Mouse (Mus musculus): ENCODE measurements around the gene Kif24. TPM values are rescaled to one million over a fixed set of nuclear protein-coding genes. Genes with fewer than 3 reads are reported as not detected.

The Kif24 gene
- polyA plus RNA-seq, 1 experiment, result 1.2 TPM

DNA sequence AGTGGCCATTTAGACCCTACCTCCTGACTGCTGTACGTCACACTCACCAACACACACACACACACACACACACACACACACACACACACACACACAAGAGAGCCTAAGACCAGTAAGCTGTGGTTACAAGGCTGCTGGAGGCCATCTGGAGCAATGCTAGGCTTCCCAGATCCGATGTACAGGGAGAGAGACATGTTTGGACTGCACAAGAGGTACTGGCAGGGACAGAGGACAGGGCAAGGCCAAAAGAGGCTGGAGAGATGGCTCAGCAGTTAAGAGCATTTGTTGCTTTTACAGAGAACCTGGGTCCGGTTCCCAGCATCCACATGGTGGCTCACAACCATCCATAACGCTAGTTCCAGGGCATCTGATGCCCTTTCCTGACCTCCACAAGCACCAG lies 30.4 kb upstream of the Kif24 start:
- no peak overlapping the region for H3K4me3 ChIP-seq (replicated peaks)
- no peaks in the 10 kb centered on the region for H3K36me3 ChIP-seq (replicated peaks; ENCODE audit: low read length)
- peaks cover 21% of the 10 kb centered on the region for H3K4me1 ChIP-seq
- peaks cover 9% of the 10 kb centered on the region; the same call in 1 of the 2 replicates for H3K9me3 ChIP-seq
- H3K27me3 ChIP-seq (replicated peaks), result peaks cover 73% of the 10 kb centered on the region
- no peak for TF ChIP-seq FLI1 (IDR thresholded peaks at IDR 0.05; ENCODE audit: low read length)
- no peak for TF ChIP-seq GATA1 (IDR thresholded peaks at IDR 0.05; ENCODE audit: borderline replicate concordance, low read length)

DNA sequence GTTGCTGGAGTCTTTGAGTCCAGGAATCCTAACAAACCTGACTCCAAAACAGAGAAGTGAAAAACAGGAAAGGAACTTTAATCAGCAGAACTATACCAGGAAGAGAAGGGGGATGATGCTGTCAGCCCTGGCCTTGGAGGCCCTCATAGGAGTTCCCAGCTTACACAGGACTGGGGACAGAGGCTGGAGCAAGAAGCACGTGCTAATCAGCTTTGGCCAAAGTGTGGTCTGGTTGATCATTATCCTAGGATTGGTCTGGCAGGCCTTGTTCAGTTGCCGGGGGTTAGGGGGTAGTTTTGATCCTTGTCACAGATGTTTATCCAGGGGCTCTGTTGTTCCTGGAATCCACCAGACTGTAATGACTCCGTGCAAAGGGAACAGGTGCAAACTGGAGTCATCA lies 29.7 kb upstream of the Kif24 start:
- peaks cover 9% of the 10 kb centered on the region; the same call in 1 of the 2 replicates for H3K9me3 ChIP-seq
- TF ChIP-seq GATA1 (IDR thresholded peaks at IDR 0.05; ENCODE audit: borderline replicate concordance, low read length) (no peak), FLI1 (IDR thresholded peaks at IDR 0.05; ENCODE audit: low read length) (no peak)
- H3K4me3 ChIP-seq (replicated peaks), result no peak overlapping the region
- peaks cover 21% of the 10 kb centered on the region for H3K4me1 ChIP-seq
- no peaks in the 10 kb centered on the region for H3K36me3 ChIP-seq (replicated peaks; ENCODE audit: low read length)
- peaks cover 67% of the 10 kb centered on the region for H3K27me3 ChIP-seq (replicated peaks)

DNA sequence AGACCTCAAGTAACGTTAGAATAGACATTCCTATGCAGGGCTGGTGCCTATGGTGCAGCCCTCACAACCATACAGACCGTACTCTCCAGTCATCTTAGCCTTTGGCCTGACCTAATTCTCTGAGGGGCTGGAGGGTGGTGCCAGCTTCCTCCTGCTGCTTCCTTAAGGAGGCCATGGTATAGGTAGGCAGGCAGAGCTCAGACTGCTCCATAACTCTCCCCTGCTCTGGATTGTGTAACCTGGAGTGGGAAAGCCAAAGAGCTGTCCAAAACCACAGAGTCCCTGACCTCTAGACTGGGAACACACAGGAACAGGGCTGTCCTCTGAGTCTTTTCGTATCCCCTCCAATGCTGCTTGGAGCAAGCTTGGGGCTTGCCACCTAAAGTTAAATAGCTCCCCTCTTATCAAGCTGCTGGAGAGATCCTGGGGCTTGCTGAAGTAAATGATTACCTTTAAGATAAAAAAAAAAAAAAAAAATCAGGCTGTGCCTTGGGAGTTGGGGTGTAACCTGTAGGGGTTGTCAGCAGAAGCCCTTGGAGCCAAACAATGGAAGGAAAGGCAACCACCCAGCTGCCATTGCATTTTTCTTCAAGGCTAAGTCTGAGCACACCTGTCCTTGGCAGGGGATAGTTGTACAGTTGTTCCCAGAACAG lies 28.9 kb upstream of the Kif24 start:
- peaks cover 59% of the 10 kb centered on the region for H3K27me3 ChIP-seq (replicated peaks)
- H3K4me1 ChIP-seq, result peaks cover 13% of the 10 kb centered on the region
- no peak overlapping the region for H3K4me3 ChIP-seq (replicated peaks)
- no peaks in the 10 kb centered on the region for H3K36me3 ChIP-seq (replicated peaks; ENCODE audit: low read length)
- H3K9me3 ChIP-seq, result peaks cover under 1% of the 10 kb centered on the region; the same call in 1 of the 2 replicates
- TF ChIP-seq FLI1 (IDR thresholded peaks at IDR 0.05; ENCODE audit: low read length), result no peak
- TF ChIP-seq GATA1 (IDR thresholded peaks at IDR 0.05; ENCODE audit: borderline replicate concordance, low read length), result no peak

DNA sequence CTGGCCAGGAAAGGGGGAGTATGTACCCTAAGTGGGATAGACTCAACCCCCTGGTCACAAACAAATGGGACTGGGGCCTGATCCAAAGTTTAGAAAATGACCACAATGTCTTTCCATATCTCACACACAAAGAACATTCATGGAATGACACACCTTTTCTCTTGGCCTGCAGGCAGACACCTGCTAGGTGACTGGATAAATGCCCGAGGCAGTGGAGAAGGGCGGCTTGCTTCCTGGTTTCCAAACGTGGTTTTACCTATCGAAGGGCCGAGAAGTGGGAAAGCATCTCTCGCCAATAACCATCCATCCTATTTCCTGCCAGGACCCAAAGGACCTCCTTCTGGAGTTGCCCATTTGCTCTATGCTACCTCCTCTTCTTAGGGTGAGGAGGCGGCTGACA lies 28.3 kb upstream of the Kif24 start:
- no peak for TF ChIP-seq GATA1 (IDR thresholded peaks at IDR 0.05; ENCODE audit: borderline replicate concordance, low read length)
- Histone ChIP-seq H3K9me3 (no peaks in the 10 kb centered on the region), H3K4me3 (replicated peaks) (no peak overlapping the region), H3K4me1 (peaks cover 7% of the 10 kb centered on the region), H3K27me3 (replicated peaks) (peaks cover 53% of the 10 kb centered on the region), H3K36me3 (replicated peaks; ENCODE audit: low read length) (no peaks in the 10 kb centered on the region)

DNA sequence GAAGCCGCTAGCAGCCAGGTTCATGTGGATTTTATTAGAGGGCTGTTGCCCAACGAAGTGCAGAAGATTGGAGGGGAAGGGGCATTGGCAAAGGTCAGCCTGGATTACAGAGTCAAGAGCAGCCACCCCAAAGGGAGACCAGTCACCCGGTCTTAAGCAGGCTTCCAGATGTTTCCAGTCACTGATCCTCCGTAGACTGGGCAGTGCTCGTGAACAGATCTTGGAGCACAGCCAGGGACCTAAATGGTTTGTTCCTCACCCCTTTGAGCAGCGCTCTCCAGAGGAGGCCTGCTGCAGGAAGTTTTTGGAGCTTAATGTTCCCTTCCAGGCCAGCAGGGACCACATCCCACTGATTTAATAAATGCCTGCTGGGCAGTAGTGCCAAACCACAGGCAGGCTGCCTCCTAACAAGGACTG lies 16.9 kb upstream of the Kif24 start:
- Histone ChIP-seq H3K4me3 (replicated peaks) (no peak overlapping the region), H3K27me3 (replicated peaks) (no peaks in the 10 kb centered on the region), H3K36me3 (replicated peaks; ENCODE audit: low read length) (peaks cover 46% of the 10 kb centered on the region), H3K9me3 (peaks cover 3% of the 10 kb centered on the region; the same call in 1 of the 2 replicates), H3K4me1 (no peaks in the 10 kb centered on the region)
- no peak for TF ChIP-seq GATA1 (IDR thresholded peaks at IDR 0.05; ENCODE audit: borderline replicate concordance, low read length)
- TF ChIP-seq FLI1 (IDR thresholded peaks at IDR 0.05; ENCODE audit: low read length), result no peak

DNA sequence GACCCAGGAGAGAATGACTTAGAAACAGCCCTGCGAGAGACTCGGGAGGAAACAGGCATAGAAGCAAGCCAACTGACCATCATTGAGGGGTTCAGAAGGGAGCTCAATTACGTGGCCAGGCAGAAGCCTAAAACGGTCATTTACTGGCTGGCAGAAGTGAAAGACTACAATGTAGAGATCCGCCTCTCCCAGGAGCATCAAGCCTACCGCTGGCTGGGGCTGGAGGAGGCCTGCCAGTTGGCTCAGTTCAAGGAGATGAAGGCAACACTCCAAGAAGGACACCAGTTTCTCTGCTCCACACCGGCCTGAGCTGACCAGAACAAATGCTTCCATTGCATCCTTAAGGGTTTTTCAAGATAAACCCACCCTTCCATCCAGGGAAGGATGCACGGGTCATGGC lies 15.6 kb upstream of the Kif24 start:
- Histone ChIP-seq H3K36me3 (replicated peaks; ENCODE audit: low read length) (peaks cover 49% of the 10 kb centered on the region), H3K4me1 (no peaks in the 10 kb centered on the region), H3K4me3 (replicated peaks) (no peak overlapping the region), H3K27me3 (replicated peaks) (no peaks in the 10 kb centered on the region), H3K9me3 (no peaks in the 10 kb centered on the region)
- TF ChIP-seq GATA1 (IDR thresholded peaks at IDR 0.05; ENCODE audit: borderline replicate concordance, low read length) (no peak), FLI1 (IDR thresholded peaks at IDR 0.05; ENCODE audit: low read length) (no peak)

DNA sequence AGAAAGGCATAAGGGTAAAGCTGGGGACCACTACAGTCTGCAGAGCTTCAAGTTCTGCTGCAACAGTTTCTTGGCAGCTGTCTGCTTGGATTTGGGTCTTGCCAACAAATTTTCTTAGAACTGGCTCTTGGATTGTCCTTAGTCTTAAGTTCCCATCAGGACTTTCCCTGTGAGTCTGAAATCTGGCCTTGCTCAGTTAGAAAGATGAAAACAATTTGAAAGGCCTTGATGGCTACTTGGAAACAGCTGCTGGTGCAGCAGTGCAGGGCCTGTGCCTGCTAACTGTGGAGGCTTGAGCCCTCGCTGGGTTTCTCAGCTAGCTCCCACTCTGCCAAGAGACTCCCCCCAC lies 14.7 kb upstream of the Kif24 start:
- no peaks in the 10 kb centered on the region for H3K9me3 ChIP-seq
- no peaks in the 10 kb centered on the region for H3K27me3 ChIP-seq (replicated peaks)
- no peaks in the 10 kb centered on the region for H3K4me1 ChIP-seq
- H3K36me3 ChIP-seq (replicated peaks; ENCODE audit: low read length), result peaks cover 49% of the 10 kb centered on the region
- H3K4me3 ChIP-seq (replicated peaks), result no peak overlapping the region
- TF ChIP-seq GATA1 (IDR thresholded peaks at IDR 0.05; ENCODE audit: borderline replicate concordance, low read length) (no peak), FLI1 (IDR thresholded peaks at IDR 0.05; ENCODE audit: low read length) (no peak)

DNA sequence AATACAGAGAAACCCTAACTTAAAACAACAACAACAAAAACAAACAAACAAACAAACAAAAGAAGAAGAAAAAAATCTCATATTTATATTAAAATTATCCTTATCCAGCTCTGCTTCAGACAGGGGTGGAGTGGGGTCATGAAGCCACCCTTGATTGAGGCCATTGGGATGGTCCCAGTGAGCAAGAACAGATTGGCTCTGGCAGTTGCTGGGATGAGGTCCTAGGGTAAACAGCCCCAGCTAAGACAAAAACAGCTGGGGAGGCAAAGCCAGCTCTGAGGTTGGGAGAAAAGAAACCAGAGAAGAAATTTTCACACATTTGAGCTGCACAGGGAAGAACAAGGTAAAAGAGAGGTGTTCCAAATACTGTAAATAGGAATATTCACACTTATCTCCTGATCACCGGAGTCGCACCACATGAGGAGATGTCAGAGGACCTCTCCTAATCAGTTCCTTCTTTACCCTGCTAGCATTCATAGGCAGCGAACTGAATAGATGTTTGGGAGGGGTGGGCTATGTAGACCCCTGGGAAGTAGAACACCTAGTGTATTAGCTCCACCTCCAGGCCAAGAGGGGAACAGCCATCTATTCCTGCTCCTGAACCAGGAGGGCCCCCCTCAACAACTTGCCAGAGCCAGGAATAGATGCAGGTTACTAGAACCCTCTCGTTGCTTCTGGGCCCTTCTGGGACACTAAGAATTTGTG lies 14.2 kb upstream of the Kif24 start:
- H3K9me3 ChIP-seq, result no peaks in the 10 kb centered on the region
- peaks cover 49% of the 10 kb centered on the region for H3K36me3 ChIP-seq (replicated peaks; ENCODE audit: low read length)
- no peaks in the 10 kb centered on the region for H3K27me3 ChIP-seq (replicated peaks)
- no peaks in the 10 kb centered on the region for H3K4me1 ChIP-seq
- H3K4me3 ChIP-seq (replicated peaks), result no peak overlapping the region
- TF ChIP-seq GATA1 (IDR thresholded peaks at IDR 0.05; ENCODE audit: borderline replicate concordance, low read length), result no peak
- no peak for TF ChIP-seq FLI1 (IDR thresholded peaks at IDR 0.05; ENCODE audit: low read length)

DNA sequence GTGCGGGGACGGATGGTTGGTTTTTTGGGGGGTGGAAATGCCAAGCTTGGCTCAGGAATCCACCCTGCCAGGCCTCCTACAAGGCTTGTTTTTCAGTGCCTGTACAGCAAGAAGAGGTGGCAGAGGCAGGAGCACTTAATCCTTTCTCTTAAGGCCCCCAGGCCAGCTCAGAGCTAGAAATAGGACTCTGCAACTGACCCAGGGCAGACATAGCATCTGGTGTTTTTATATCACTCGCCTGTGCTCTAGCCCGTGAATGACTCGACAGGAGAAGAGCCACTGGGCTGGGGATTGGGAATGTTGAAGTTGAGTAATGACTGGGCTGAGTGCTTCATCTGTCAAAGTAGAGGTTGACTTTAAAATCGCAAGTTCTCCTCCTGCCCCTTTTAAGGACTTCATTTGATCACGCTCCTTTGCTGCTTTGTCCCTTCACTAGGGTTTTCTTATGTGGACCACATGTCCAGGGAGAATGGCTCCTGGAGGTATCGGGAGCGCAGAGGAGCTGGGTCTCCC lies 13.0 kb upstream of the Kif24 start:
- TF ChIP-seq FLI1 (IDR thresholded peaks at IDR 0.05; ENCODE audit: low read length) (no peak), GATA1 (IDR thresholded peaks at IDR 0.05; ENCODE audit: borderline replicate concordance, low read length) (no peak)
- Histone ChIP-seq H3K4me3 (replicated peaks) (no peak overlapping the region), H3K36me3 (replicated peaks; ENCODE audit: low read length) (peaks cover 49% of the 10 kb centered on the region), H3K27me3 (replicated peaks) (no peaks in the 10 kb centered on the region), H3K9me3 (no peaks in the 10 kb centered on the region), H3K4me1 (no peaks in the 10 kb centered on the region)

DNA sequence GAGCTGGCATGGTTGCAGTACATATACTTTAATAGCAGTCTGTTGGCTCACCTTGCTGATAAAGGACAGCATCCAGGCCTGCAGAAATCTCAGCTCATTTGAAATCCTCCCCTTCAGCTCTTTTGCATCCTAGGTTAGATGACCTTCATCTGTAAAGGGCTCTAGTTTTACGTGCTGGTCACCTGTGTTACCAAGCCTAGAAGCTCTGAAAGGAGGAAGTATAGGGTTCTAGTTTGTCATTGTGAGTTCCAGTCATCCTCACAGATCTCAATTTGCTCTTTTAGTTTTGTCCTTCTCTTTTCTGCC lies 6.7 kb upstream of the Kif24 start:
- Histone ChIP-seq H3K27me3 (replicated peaks) (no peaks in the 10 kb centered on the region), H3K36me3 (replicated peaks; ENCODE audit: low read length) (peaks cover 3% of the 10 kb centered on the region), H3K4me1 (peaks cover 20% of the 10 kb centered on the region), H3K4me3 (replicated peaks) (no peak overlapping the region), H3K9me3 (no peaks in the 10 kb centered on the region)
- TF ChIP-seq FLI1 (IDR thresholded peaks at IDR 0.05; ENCODE audit: low read length), result no peak
- no peak for TF ChIP-seq GATA1 (IDR thresholded peaks at IDR 0.05; ENCODE audit: borderline replicate concordance, low read length)
